Mouse (Mus musculus) frontal cortex, adult 2 months (tissue): Measurements from ENCODE around the gene Pdzd8. TPM values are rescaled to one million over a fixed set of nuclear protein-coding genes. Genes with fewer than 3 reads are reported as not detected.
A peak's percentile ranks its signal among the peaks of the same experiment; 100 is the strongest.

Experiments used
- DNase-seq, 2 experiments: peaks; one replicate each; pipeline ENCODE4 v3.0.0; 2022; ENCODE audit warnings: low spot score in 1 of 2; ENCODE audit errors: extremely low spot score in 1 of 2
- polyA plus RNA-seq: library from polyadenylated mRNA; depleted of rRNA; stranded (reverse); fragments of >200 nt; gene quantifications from 2 replicates; pipeline ENCODE4 v1.2.3, GENCODE M21; 2012; rRNA removed

Pdzd8 gene
- polyA plus RNA-seq, 1 experiment: 20.5 TPM

- DNase-seq: no peak
Observed at GRCm38 (mm10) chr19:59289811-59290210, 55.8 kb downstream of the Pdzd8 start.

GRCm38 (mm10) chr19:59289042-59289441 is 56.5 kb downstream of the Pdzd8 start:
- DNase-seq: no peak

DNA sequence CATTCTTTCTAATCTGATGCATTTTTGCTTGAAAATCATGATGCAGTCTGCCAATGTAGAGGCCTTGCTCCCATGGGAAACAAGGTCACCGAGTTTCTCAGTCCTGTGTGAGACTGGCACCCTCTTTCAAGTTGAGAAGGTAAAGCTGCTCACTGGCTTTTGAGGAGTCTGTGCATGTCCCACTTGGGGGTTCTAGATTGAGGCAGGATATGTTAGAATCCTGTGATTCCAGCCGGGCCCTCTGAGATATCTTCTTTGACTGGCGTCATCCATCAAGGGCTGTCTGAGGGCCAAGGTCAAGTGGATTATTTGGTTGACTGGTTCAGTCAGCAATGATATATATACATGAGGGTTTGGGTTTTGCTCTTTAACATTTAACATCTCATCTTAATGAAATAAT is 63.6 kb downstream of the Pdzd8 start:
- DNase-seq: no peak

DNA sequence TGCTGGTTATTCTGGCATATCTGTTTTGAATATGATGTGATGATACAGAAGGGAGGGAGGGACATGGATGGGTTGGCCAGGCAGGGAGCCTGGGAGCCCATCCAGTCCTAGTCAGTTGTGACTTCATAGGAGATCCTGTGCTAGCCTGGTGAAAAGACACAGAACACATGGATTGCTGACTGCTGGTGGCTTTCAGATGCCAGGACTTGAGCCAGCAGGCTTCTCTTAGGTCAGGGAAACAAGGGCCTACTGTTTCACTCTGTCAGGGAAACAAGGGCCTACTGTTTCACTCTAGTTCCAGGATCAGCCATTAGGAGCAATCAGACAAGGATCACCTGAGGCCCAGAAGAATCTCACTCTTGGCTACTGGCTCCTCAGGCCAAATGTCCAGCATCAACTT is 64.7 kb downstream of the Pdzd8 start:
- DNase-seq: no peak

DNA sequence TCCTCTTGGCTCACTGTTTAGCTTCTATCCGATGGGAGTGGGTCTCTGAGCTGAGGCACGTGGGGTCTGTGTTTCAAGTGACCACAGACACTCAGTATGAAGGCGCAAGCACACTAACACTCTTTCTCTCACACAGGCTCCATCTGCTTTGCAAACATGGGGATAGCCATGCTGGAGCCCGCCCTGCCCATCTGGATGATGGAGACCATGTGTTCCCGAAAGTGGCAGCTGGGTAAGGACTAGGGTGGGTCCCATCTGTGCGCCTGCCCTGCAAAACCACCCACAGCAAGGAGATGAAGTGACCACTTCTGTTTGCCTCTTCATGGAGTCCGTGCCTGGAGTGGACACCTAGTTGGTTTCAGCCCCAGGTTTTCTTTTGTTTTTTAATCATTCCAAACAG is 69.2 kb downstream of the Pdzd8 start:
- no peak for DNase-seq

DNA sequence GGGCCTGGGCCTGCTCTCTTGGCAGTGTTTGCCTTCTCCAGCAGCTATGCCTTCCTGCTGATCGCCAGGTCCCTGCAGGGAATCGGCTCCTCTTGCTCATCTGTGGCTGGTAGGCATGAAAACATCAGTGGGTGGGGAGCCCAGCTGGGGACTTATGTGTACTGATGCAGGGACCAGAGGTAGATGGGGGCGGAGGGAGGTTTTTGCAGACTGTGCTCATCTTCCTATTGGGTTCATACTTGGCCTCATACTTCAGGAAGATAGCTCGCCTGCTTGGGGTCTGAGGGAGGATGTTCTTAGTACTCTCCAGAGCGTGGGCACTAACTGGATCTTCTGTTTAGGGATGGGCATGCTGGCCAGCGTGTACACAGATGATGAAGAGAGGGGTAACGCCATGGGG is 72.4 kb downstream of the Pdzd8 start:
- peak in 1 of 2 experiments; percentile 27 for DNase-seq

DNA sequence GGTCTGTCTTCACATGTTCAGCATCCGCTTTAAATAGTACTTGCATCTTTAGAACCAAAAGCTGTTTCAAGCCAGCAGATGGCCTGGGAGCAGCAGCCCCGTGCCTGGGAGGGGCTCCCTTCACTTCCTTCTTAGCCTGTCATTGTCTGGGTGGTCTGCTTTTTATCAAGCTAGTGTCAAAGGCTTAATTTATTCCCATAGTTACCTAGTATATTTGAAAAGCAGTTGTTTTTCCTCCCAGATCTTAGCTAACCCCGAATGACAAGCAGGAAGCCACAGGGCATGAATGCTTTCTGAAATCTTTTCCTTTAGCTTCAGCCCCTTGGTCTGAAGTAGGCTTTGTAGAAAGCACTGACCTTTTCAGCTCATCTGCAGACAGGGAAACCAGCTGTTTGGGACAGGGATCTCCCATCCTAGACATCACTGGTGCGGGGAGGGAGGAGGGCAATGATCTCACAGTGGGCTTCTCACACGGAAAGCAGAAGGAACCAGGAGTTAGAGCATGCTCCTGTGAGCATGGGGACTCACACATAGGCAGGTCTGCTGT is 78.1 kb downstream of the Pdzd8 start:
- DNase-seq: no peak

DNA sequence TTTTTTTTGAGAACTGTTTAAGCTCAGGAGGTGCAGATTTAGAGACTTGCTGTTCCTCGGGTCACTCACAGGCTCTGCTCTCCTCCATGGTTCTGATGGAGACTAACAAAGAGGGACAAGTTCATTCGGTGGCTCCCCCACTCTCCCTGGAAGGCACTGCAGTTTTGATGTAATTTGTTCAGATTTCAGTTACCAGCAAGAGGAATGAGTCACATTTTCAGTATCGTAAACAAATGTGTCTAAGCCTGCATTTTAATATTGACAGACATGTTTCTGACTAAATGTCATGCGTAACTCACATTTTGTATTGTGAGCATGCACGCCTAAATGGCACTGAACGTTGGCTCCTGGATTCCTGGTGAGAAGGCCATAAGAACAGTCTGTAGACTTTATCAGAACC is 79.7 kb downstream of the Pdzd8 start:
- DNase-seq: no peak

GRCm38 (mm10) chr19:59264838-59265532 is 80.6 kb downstream of the Pdzd8 start:
- DNase-seq: no peak

DNA sequence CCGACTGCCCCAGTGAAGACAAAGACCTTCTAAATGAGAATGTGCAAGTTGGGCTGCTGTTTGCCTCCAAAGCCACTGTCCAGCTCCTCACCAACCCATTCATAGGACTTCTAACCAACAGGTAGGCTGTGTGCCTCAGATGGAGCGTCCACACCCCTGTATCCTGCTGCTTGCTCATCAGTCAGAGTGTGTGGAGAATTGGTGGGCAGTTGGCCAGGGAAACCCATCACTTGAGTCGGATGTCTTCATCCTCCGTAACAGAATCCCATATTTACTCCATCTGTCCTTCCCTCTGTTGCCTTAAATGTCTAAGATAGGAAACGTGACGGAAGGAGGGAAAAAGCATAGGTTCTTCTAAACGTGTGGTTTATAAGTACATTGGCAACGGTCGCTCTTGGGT is 82.4 kb downstream of the Pdzd8 start:
- peak in 1 of 2 experiments; percentile 24 for DNase-seq

GRCm38 (mm10) chr19:59261604-59262003 is 84.0 kb downstream of the Pdzd8 start:
- DNase-seq: no peak

GRCm38 (mm10) chr19:59260718-59261442 is 84.7 kb downstream of the Pdzd8 start, which contains the start of gene Slc18a2:
Gene Slc18a2 (plus strand): TSS chr19:59260896.
- no peak for DNase-seq

DNA sequence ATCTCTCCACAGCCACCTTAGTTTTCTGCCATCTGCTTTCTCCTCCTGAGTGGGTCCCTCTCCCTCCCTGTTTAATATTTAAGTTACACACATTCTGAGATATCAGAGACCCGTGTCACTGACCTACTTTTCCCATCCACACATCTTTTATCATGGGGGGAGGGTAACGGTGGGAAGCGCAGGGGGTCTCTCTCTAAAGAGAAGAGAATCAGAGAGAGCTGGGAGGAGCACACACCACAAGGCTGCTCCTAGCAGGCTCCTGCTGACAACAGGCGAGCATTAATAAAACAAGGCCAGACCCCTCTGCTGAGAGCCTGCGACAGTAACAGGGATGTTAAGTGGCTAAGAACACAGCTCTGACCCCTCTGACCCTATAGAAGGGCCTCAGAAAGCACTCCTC is 85.9 kb downstream of the Pdzd8 start:
- DNase-seq: no peak

- no peak for DNase-seq
Observed at GRCm38 (mm10) chr19:59252651-59253050, 92.9 kb downstream of the Pdzd8 start.

DNA sequence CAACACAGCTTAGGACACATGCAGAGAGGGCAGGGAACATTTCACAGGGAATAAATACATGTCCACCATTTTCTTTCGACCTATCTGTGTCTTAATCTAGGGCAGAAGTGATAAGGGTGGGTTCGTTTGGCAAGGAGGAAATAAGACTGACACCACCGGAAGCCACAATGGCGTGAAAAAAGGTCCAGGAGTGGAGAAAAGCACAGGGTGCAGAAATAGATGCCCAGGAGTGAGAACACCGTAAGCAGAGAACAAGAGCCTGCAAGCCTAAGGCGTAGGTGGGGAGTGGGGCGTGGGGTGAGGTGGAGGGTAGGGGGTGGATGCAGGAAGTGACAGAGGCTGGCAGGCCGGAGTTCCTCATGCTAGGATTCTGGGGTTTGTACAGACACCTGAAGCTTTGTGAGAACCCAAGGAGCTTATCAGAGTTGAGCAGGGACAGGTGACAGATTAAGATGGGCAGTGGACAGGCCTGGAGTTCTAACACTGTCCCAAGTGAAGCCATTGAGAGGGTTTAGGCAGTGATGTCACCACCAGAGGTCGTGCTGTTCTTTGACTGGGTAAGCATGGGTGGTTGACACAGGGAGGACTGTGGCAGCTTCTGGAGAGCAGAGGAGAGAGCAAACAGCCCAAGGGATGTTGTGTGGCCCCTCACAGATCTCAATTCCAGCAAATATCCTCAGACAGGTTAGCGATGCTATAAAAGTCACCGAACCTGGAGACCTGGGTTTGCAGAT is 96.9 kb downstream of the Pdzd8 start:
- DNase-seq: no peak

DNA sequence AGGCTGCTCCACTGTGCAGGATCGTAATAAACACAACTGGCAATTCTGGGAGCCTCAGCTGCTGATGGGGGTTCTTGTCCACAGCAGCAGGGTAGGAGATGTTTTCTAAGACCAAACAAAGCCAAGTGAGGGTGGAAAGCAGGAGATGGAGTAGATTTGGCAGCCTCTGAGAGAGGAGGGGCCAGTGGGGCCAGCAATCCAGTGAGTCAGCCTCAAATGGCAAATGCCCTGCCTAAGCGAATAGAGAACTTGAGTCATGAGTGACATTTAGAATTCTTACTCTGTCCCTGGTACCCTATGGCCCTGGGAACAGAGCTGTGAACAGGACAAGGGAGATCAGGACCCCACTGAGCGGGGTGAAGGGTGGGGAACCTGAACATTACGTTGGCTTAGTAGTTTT is 97.4 kb downstream of the Pdzd8 start:
- no peak for DNase-seq

Other genes with a start within 250 kb of the Pdzd8 start
- 2.8 and 2.9 TPM in 2 replicates for gene Vax1, start 175.7 kb downstream of the Pdzd8 start, polyA plus RNA-seq
- not detected in 2 replicates for gene Kcnk18, start 126.6 kb downstream of the Pdzd8 start, polyA plus RNA-seq
- 2.8 and 3.1 TPM in 2 replicates for gene Slc18a2, start 84.9 kb downstream of the Pdzd8 start, polyA plus RNA-seq
- 53.7 and 89.2 TPM in 2 replicates for gene Rps12-ps3, start 23.5 kb downstream of the Pdzd8 start, polyA plus RNA-seq
- gene Emx2, start 112.6 kb upstream of the Pdzd8 start, polyA plus RNA-seq: 9.6 and 12.1 TPM in 2 replicates